Mouse (Mus musculus): ENCODE data around the gene Rps5.
"Not testable (repeated sequence)": the region's sequence is repeated elsewhere in the genome, so short reads cannot be mapped to it uniquely, and the experiment has no call there.

Gene Rps5

GRCm38 (mm10) chr7:12927693-12928589, 5.9 kb downstream of the Rps5 start:
- no peak for DNase-seq (ENCODE audit: low spot score)

GRCm38 (mm10) chr7:12933615-12934140, 11.6 kb downstream of the Rps5 start:
- no peak for DNase-seq (ENCODE audit: low spot score)

GRCm38 (mm10) chr7:12934808-12935207, 12.7 kb downstream of the Rps5 start:
- no peak for DNase-seq (ENCODE audit: low spot score)

GRCm38 (mm10) chr7:12937254-12937803, 15.2 kb downstream of the Rps5 start:
- not testable (repeated sequence) for DNase-seq (ENCODE audit: low spot score)

GRCm38 (mm10) chr7:12940599-12940998, 18.5 kb downstream of the Rps5 start:
- no peak for DNase-seq (ENCODE audit: low spot score)

GRCm38 (mm10) chr7:12943488-12943887, 21.4 kb downstream of the Rps5 start:
- no peak for DNase-seq (ENCODE audit: low spot score)

GRCm38 (mm10) chr7:12949032-12949871, 27.2 kb downstream of the Rps5 start:
- peak; percentile 94 for DNase-seq (ENCODE audit: low spot score)

GRCm38 (mm10) chr7:12949872-12950229, 27.8 kb downstream of the Rps5 start:
- no peak for DNase-seq (ENCODE audit: low spot score)

GRCm38 (mm10) chr7:12954896-12955295, 32.8 kb downstream of the Rps5 start:
- DNase-seq (ENCODE audit: low spot score), result no peak

- no peak for DNase-seq (ENCODE audit: low spot score)
Measured at GRCm38 (mm10) chr7:12957511-12957910, 35.4 kb downstream of the Rps5 start.

GRCm38 (mm10) chr7:12958948-12959347, 36.9 kb downstream of the Rps5 start:
- DNase-seq (ENCODE audit: low spot score), result no peak

- DNase-seq (ENCODE audit: low spot score), result no peak
Measured at GRCm38 (mm10) chr7:12959718-12960117, 37.6 kb downstream of the Rps5 start.

- DNase-seq (ENCODE audit: low spot score), result no peak
Measured at GRCm38 (mm10) chr7:12961511-12962141, 39.5 kb downstream of the Rps5 start.

- DNase-seq (ENCODE audit: low spot score), result peak; percentile 86
Measured at GRCm38 (mm10) chr7:12965678-12966091, 43.6 kb downstream of the Rps5 start, which contains the start of gene Zfp324. Gene Zfp324 (plus strand): TSS chr7:12965838.

GRCm38 (mm10) chr7:12966104-12966845, 44.2 kb downstream of the Rps5 start:
- DNase-seq (ENCODE audit: low spot score), result no peak

GRCm38 (mm10) chr7:12970906-12971305, 48.8 kb downstream of the Rps5 start:
- no peak for DNase-seq (ENCODE audit: low spot score)
